7 mouse cellular contexts compared by ENCODE assay signal in the genomic region with DNA sequence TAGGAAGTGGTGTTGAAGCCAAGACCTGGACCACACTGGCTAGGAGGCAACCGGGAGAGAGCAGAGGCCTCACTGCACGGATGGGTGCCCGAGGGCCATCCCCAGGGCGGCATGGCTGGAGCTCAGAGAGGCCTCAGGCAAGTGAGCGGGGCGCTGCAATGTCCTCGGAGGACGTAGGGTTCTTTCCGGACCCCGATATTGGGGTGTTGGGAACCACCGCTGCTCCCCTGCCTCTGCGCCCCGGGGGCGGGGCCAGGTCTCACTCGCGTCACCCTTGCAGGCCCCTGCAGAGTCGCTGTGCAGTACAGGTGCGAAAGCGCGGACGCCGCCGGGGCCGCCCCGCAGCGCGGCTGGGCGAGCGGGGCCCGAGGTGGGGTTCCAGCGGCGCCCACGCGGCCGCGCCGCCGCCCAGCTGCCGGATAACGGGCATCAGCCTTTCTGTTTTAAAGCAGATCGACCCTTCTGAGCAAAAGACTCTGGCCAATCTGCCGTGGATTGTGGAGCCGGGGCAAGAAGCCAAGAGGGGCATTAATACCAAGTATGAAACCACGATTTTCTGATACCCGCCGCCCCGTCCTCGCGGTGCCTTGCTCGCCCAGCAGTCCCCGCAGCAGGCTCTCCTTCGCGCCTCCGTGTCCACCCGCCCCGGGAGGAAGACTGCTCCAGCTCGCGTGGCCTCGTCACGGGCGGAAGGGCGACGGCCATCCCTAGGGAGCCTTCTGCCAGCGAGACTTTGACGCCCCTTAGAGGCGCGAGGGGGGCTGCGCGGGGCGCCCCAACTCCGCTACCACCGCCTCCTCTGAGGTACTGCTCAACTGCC.
A peak's percentile ranks its signal among the peaks of the same experiment; 100 is the strongest.
DNase-seq lines count a peak whose midpoint lies in the region; ATAC-seq lines count a peak whose summit lies in the region.

No protein-coding gene starts in this region.

- no peaks in the 10 kb centered on the region for H3K36me3 ChIP-seq in forebrain, embryonic 11.5 days (ENCODE audit: control insufficient read depth, insufficient read depth, low read length)
- no peaks in the 10 kb centered on the region for H3K36me3 ChIP-seq in limb, embryonic 12.5 days

- H3K9me3 ChIP-seq in forebrain, embryonic 11.5 days (ENCODE audit: control insufficient read depth, low read length) = no peaks in the 10 kb centered on the region
- H3K9me3 ChIP-seq in limb, embryonic 12.5 days = no peaks in the 10 kb centered on the region

- peaks cover 21% of the 10 kb centered on the region for H3K27me3 ChIP-seq in forebrain, embryonic 11.5 days (ENCODE audit: control insufficient read depth, insufficient read depth, low read length)
- H3K27me3 ChIP-seq in limb, embryonic 12.5 days = peaks cover 53% of the 10 kb centered on the region

- DNase-seq in CD4-positive, CD25-positive, alpha-beta regulatory T cell, adult 2 months (ENCODE audit: low read depth, low spot score) = peak; percentile 25
- peak; percentile 32 for DNase-seq in adrenal gland, postnatal 10 days
- DNase-seq in forebrain, embryonic 11.5 days (ENCODE audit: low spot score) = peak; percentile 69
- peak; percentile 38 to 61 for DNase-seq in heart, postnatal 14 days
- peak; percentile 52 for DNase-seq in neural tube, embryonic 10.5 days (ENCODE audit: extremely low spot score, low spot score)
- no peak for DNase-seq in frontal cortex, adult 2 months (ENCODE audit: extremely low spot score in 1 of 2, low spot score in 1 of 2)

- intact Hi-C loops in heart, postnatal 14 days (cut with DNase I) = no loop called here

- H3K4me3 ChIP-seq in forebrain, embryonic 11.5 days (ENCODE audit: low read depth, low read length) = peak overlapping the region; percentile 37
- H3K4me3 ChIP-seq in limb, embryonic 12.5 days (replicated peaks) = peak overlapping the region; percentile 53

- peaks cover 4% of the 10 kb centered on the region; the same call in 1 of the 2 replicates for H3K4me1 ChIP-seq in forebrain, embryonic 11.5 days (replicated peaks; ENCODE audit: control insufficient read depth, insufficient read depth, low read length)
- peaks cover 18% of the 10 kb centered on the region for H3K4me1 ChIP-seq in limb, embryonic 12.5 days (replicated peaks)

- H3K9ac ChIP-seq in forebrain, embryonic 11.5 days (ENCODE audit: low read length) = peak overlapping the region; percentile 56
- peak overlapping the region; percentile 65 for H3K9ac ChIP-seq in limb, embryonic 12.5 days (replicated peaks)

- peak overlapping the region; percentile 88 for H3K4me2 ChIP-seq in forebrain, embryonic 11.5 days (ENCODE audit: low read depth, low read length, severe bottlenecking)
- H3K4me2 ChIP-seq in limb, embryonic 12.5 days = peak overlapping the region; percentile 97

- WGBS in forebrain, embryonic 11.5 days = 3% methylated on average over 72 of the region's 72 CpGs
- 4% methylated on average over 72 of the region's 72 CpGs for WGBS in limb, embryonic 12.5 days

- peak; percentile 49 for ATAC-seq in forebrain, embryonic 11.5 days (replicated peaks; ENCODE audit: low FRiP score)
- peak; percentile 38; the same call in 1 of the 2 replicates for ATAC-seq in limb, embryonic 12.5 days (ENCODE audit: insufficient number of reproducible peaks, insufficient read depth, low FRiP score, low TSS enrichment, low read depth)

- no peak overlapping the region for H3K27ac ChIP-seq in forebrain, embryonic 11.5 days (ENCODE audit: low read depth, low read length)
- no peak overlapping the region for H3K27ac ChIP-seq in limb, embryonic 12.5 days

Comparison
In these comparisons a context has a peak if more than half of its experiments do, and no peak if none do; other contexts are left out.
1. DNase-seq: peak in CD4-positive, CD25-positive, alpha-beta regulatory T cell, adult 2 months (single experiment), adrenal gland, postnatal 10 days (single experiment), forebrain, embryonic 11.5 days (single experiment), heart, postnatal 14 days (2 of 2) and neural tube, embryonic 10.5 days (single experiment); none in frontal cortex, adult 2 months (0 of 2).